Mouse (Mus musculus): Measurements from ENCODE around the gene Prox1. TPM values are rescaled to one million over a fixed set of nuclear protein-coding genes. Genes with fewer than 3 reads are reported as not detected.

Gene Prox1
- total and polyA plus RNA-seq, 2 experiments from 2014 or later, result 3.8 to 8.4 TPM

DNA sequence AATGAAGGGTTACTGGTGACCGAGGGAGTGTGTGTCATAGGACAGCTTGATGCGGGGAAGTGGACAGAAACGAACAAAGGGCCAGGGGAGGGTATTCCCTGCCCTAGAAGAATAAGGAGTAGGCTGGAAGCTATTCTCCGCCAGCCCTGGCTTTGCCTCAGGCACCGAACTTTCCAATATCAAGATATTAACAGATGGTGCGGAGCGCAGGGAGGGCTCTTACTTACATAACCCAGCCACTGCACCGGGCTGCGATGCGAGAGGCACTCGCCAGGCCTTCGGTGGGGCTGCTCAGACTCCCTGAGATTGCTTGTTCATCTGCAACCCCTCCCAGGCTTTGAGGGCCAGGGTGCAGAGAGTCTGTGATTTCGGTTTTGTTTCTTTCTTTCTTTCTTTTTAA, 3.7 kb upstream of the Prox1 start:
- no peak overlapping the region for H3K4me3 ChIP-seq (ENCODE audit: low read length)
- H3K4me1 ChIP-seq (ENCODE audit: insufficient read depth, low read length), result peaks cover 8% of the 10 kb centered on the region; the same call in 1 of the 2 replicates
- H3K27ac ChIP-seq, result no peak overlapping the region
- no peak overlapping the region for H3K9ac ChIP-seq (replicated peaks; ENCODE audit: low read length)
- H3K9me3 ChIP-seq (ENCODE audit: low read length), result no peaks in the 10 kb centered on the region
- no peak for ATAC-seq
- peaks cover 16% of the 10 kb centered on the region; the same call in 1 of the 2 replicates for H3K27me3 ChIP-seq (ENCODE audit: insufficient read depth, low read length)
- TF ChIP-seq CTCF (IDR thresholded peaks at IDR 0.05; ENCODE audit: low read depth), result no peak
- H3K36me3 ChIP-seq (ENCODE audit: insufficient read depth, low read length), result no peaks in the 10 kb centered on the region
- 17% methylated on average over 13 of the region's 13 CpGs for WGBS
- H3K4me2 ChIP-seq (ENCODE audit: low read depth, low read length), result peak overlapping the region; percentile 77
- DNase-seq (ENCODE audit: low spot score), result no peak

DNA sequence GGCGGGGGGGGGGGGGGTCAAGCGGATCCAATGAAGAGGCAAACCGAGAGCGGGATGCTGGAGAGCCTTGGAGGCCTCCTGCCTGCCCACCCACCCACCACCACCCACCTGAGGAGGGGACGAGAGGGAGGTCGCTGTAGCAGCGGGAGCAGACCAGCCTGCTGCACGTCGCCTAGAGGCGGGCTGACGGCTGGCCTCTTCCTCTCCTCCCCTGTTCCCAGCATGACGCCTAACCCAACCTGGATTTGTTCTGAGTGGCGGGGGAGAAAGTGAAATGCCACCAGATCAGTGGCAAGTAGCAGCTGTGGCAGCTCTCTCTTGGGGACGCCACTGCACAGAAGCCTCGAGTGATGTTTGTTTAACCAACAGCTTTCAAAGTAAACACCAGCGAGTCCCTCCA, 3.1 kb upstream of the Prox1 start:
- H3K27ac ChIP-seq, result no peak overlapping the region
- H3K27me3 ChIP-seq (ENCODE audit: insufficient read depth, low read length), result peaks cover 16% of the 10 kb centered on the region; the same call in 1 of the 2 replicates
- no peaks in the 10 kb centered on the region for H3K36me3 ChIP-seq (ENCODE audit: insufficient read depth, low read length)
- no peak overlapping the region for H3K4me2 ChIP-seq (ENCODE audit: low read depth, low read length)
- no peak overlapping the region for H3K9ac ChIP-seq (replicated peaks; ENCODE audit: low read length)
- H3K4me1 ChIP-seq (ENCODE audit: insufficient read depth, low read length), result peaks cover 10% of the 10 kb centered on the region; the same call in 1 of the 2 replicates
- 15% methylated on average over 15 of the region's 16 CpGs for WGBS
- no peak for TF ChIP-seq CTCF (IDR thresholded peaks at IDR 0.05; ENCODE audit: low read depth)
- DNase-seq (ENCODE audit: low spot score), result no peak
- H3K9me3 ChIP-seq (ENCODE audit: low read length), result no peaks in the 10 kb centered on the region
- no peak overlapping the region for H3K4me3 ChIP-seq (ENCODE audit: low read length)
- no peak for ATAC-seq

DNA sequence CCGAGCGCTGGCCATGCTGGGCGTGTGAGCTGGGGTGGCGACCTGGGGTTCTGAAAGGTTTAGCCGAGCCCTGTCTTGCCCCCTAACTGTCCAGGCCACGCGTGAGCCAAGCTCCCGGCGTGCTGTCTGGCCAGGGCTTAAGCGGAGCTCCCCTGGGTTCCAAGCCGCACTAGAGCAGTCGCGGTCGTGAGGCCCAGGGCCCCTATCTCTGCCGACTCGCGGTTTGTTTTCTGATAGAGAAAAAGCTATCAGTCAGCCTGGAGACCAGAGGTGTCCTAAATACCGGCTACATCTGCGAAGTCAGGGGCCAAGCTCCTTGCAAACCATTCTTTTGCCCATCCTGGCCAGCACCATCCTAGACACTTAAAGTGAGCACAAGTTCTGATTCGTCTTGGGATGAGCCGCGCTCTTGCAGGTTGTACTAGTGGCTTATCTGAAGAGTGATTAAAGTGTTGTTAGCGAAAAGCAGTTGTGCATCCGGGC, 2.5 kb upstream of the Prox1 start:
- Histone ChIP-seq H3K36me3 (ENCODE audit: insufficient read depth, low read length) (no peaks in the 10 kb centered on the region), H3K27ac (no peak overlapping the region), H3K4me2 (ENCODE audit: low read depth, low read length) (0 out of 2 replicates have a peak overlapping the region, but pooled peaks have one; percentile 21), H3K4me3 (ENCODE audit: low read length) (no peak overlapping the region), H3K9ac (replicated peaks; ENCODE audit: low read length) (no peak overlapping the region), H3K27me3 (ENCODE audit: insufficient read depth, low read length) (peaks cover 16% of the 10 kb centered on the region; the same call in 1 of the 2 replicates), H3K4me1 (ENCODE audit: insufficient read depth, low read length) (peaks cover 14% of the 10 kb centered on the region; the same call in 1 of the 2 replicates), H3K9me3 (ENCODE audit: low read length) (no peaks in the 10 kb centered on the region)
- no peak for ATAC-seq
- no peak for TF ChIP-seq CTCF (IDR thresholded peaks at IDR 0.05; ENCODE audit: low read depth)
- WGBS, result 5% methylated on average over 24 of the region's 24 CpGs
- DNase-seq (ENCODE audit: low spot score), result no peak

DNA sequence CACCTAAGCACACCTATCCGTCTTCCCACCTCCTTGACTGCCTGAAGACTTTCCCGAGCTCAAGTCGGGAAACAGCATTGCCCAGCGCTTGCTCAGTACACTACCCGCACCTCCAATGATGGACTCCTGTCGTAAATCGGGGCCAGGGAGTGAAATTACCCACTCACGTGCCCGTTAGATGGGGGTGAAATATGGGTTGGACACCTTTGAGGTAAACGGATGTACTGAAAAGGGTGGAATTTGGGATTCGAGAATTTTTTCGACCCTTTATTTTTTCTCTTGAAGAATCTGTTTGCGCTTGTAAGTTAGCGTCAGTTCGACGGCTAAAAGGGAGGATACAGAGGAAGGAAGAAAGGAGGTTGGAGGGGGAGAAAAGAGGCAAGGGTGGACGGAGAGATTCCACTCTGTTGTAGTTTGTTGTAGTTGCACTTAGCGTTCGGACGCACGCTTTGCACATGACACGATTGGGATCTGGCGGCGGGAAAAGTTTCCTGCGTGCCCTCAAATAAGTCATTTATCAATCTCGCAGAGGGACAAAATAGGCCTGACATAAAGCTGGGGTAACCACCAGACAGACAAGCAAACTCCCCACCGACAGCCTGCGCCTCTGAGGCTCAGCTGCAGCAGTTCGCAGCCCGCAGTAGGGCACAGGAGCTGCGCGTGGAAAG, 1.9 kb upstream of the Prox1 start:
- Histone ChIP-seq H3K36me3 (ENCODE audit: insufficient read depth, low read length) (no peaks in the 10 kb centered on the region), H3K27me3 (ENCODE audit: insufficient read depth, low read length) (peaks cover 16% of the 10 kb centered on the region; the same call in 1 of the 2 replicates), H3K9me3 (ENCODE audit: low read length) (no peaks in the 10 kb centered on the region), H3K27ac (no peak overlapping the region), H3K9ac (replicated peaks; ENCODE audit: low read length) (no peak overlapping the region), H3K4me1 (ENCODE audit: insufficient read depth, low read length) (peaks cover 14% of the 10 kb centered on the region; the same call in 1 of the 2 replicates), H3K4me2 (ENCODE audit: low read depth, low read length) (0 out of 2 replicates have a peak overlapping the region, but pooled peaks have one; percentile 21), H3K4me3 (ENCODE audit: low read length) (no peak overlapping the region)
- 7% methylated on average over 32 of the region's 32 CpGs for WGBS
- no peak for TF ChIP-seq CTCF (IDR thresholded peaks at IDR 0.05; ENCODE audit: low read depth)
- DNase-seq (ENCODE audit: low spot score), result no peak
- ATAC-seq, result no peak

DNA sequence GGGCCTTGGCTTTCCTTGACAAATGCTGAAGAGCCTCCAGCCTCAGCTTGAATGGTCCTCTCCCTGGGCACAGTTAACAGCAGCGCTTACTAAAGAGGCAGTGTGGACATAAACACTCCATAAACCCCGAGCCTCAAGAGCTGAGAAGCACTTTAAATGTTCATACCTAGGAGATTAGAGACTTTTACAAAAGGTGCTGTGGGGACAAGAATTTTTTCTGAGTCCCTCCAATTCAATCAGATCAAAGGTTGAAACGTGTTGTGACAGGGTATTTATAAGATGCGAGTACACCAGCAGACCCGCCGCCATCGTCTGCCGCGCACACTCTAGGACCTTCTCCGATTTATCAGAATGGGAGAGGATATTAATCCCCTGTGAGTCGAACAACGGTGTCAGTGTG, 1.2 kb upstream of the Prox1 start:
- DNase-seq (ENCODE audit: low spot score) (no peak), ATAC-seq (no peak)
- Histone ChIP-seq H3K27ac (no peak overlapping the region), H3K9me3 (ENCODE audit: low read length) (no peaks in the 10 kb centered on the region), H3K27me3 (ENCODE audit: insufficient read depth, low read length) (peaks cover 16% of the 10 kb centered on the region; the same call in 1 of the 2 replicates), H3K9ac (replicated peaks; ENCODE audit: low read length) (no peak overlapping the region), H3K36me3 (ENCODE audit: insufficient read depth, low read length) (no peaks in the 10 kb centered on the region), H3K4me2 (ENCODE audit: low read depth, low read length) (peak overlapping the region; percentile 90), H3K4me1 (ENCODE audit: insufficient read depth, low read length) (peaks cover 14% of the 10 kb centered on the region; the same call in 1 of the 2 replicates), H3K4me3 (ENCODE audit: low read length) (no peak overlapping the region)
- no peak for TF ChIP-seq CTCF (IDR thresholded peaks at IDR 0.05; ENCODE audit: low read depth)
- WGBS, result 5% methylated on average over 12 of the region's 12 CpGs

DNA sequence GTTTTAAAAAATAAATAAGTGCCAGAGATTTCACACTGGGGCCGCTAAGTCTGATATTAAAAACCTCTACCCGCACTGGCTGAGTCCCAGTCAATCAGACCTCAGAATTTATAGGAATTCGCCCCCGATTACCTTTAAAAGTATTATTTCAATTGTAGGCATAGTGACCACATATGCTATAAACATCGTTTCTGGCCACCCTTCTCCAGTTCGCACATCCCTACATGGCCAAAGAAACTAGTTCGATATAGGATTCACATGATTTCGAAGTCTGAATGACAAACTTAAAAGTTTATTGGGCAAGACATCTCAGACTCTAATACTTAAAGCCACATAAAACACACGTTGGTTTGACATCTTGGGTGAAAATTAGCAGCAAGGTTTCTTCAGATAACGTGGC, 827 bp upstream of the Prox1 start:
- H3K4me3 ChIP-seq (ENCODE audit: low read length), result peak overlapping the region; percentile 65
- H3K36me3 ChIP-seq (ENCODE audit: insufficient read depth, low read length), result no peaks in the 10 kb centered on the region
- no peak for DNase-seq (ENCODE audit: low spot score)
- no peak overlapping the region for H3K9ac ChIP-seq (replicated peaks; ENCODE audit: low read length)
- WGBS, result 7% methylated on average over 10 of the region's 10 CpGs
- no peak for ATAC-seq
- peak overlapping the region; percentile 90 for H3K4me2 ChIP-seq (ENCODE audit: low read depth, low read length)
- no peak for TF ChIP-seq CTCF (IDR thresholded peaks at IDR 0.05; ENCODE audit: low read depth)
- no peak overlapping the region for H3K27ac ChIP-seq
- no peaks in the 10 kb centered on the region for H3K9me3 ChIP-seq (ENCODE audit: low read length)
- H3K4me1 ChIP-seq (ENCODE audit: insufficient read depth, low read length), result peaks cover 14% of the 10 kb centered on the region; the same call in 1 of the 2 replicates
- H3K27me3 ChIP-seq (ENCODE audit: insufficient read depth, low read length), result peaks cover 16% of the 10 kb centered on the region; the same call in 1 of the 2 replicates

DNA sequence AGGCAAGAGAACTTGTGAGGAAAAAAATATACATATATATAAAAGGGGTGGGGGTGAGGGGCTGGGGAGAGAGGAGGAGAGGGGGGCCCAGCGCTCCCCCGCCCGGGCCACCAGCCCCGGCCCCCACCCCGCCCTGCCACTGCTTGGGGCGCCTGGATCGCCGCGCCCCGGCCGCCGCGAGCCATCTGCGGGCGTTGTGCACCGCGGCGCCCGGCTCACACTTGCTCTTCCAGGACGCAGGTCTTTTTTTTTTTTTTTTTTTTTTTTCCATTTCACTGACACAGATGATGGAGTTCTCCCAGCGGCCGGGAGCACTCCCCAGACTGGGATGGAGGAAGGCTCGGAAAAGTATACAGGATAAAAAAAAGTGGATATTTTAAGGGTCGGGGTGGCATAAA, 304 bp upstream of the Prox1 start:
- 4% methylated on average over 24 of the region's 24 CpGs for WGBS
- DNase-seq (ENCODE audit: low spot score) (no peak), ATAC-seq (peak; percentile 41)
- peak overlapping the region; percentile 65 for H3K4me3 ChIP-seq (ENCODE audit: low read length)
- peak overlapping the region; percentile 90 for H3K4me2 ChIP-seq (ENCODE audit: low read depth, low read length)
- H3K9ac ChIP-seq (replicated peaks; ENCODE audit: low read length), result peak overlapping the region; percentile 65
- H3K4me1 ChIP-seq (ENCODE audit: insufficient read depth, low read length), result peaks cover 14% of the 10 kb centered on the region; the same call in 1 of the 2 replicates
- H3K36me3 ChIP-seq (ENCODE audit: insufficient read depth, low read length), result no peaks in the 10 kb centered on the region
- H3K27me3 ChIP-seq (ENCODE audit: insufficient read depth, low read length), result peaks cover 16% of the 10 kb centered on the region; the same call in 1 of the 2 replicates
- H3K27ac ChIP-seq, result peak overlapping the region; percentile 83
- no peak for TF ChIP-seq CTCF (IDR thresholded peaks at IDR 0.05; ENCODE audit: low read depth)
- H3K9me3 ChIP-seq (ENCODE audit: low read length), result no peaks in the 10 kb centered on the region

Measured in hindbrain, postnatal 0 days (tissue).